Mouse (Mus musculus): ENCODE results near the gene Fabp2.
A peak's percentile ranks its signal among the peaks of the same experiment; 100 is the strongest.
"Not testable (repeated sequence)": the region's sequence is repeated elsewhere in the genome, so short reads cannot be mapped to it uniquely, and the experiment has no call there.

Fabp2 gene

GRCm38 (mm10) chr3:122920572-122921435, 25.9 kb downstream of the Fabp2 start:
- DNase-seq (ENCODE audit: low read depth): no peak

- DNase-seq (ENCODE audit: low read depth): no peak
Measured at GRCm38 (mm10) chr3:122921676-122922527, 27.0 kb downstream of the Fabp2 start.

- no peak for DNase-seq (ENCODE audit: low read depth)
Measured at GRCm38 (mm10) chr3:122923147-122923546, 28.3 kb downstream of the Fabp2 start.

- DNase-seq (ENCODE audit: low read depth): peak; percentile 93
Measured at GRCm38 (mm10) chr3:122924009-122924914, 29.4 kb downstream of the Fabp2 start, which contains the start of gene 1810037I17Rik. 1810037I17Rik (plus strand) TSS chr3:122924203.

GRCm38 (mm10) chr3:122929723-122930122, 34.9 kb downstream of the Fabp2 start:
- DNase-seq (ENCODE audit: low read depth): no peak

- DNase-seq (ENCODE audit: low read depth): no peak
Measured at GRCm38 (mm10) chr3:122932466-122932865, 37.6 kb downstream of the Fabp2 start.

GRCm38 (mm10) chr3:122937176-122937575, 42.3 kb downstream of the Fabp2 start:
- DNase-seq (ENCODE audit: low read depth): not testable (repeated sequence)

GRCm38 (mm10) chr3:122939215-122939614, 44.3 kb downstream of the Fabp2 start:
- peak; percentile 67 for DNase-seq (ENCODE audit: low read depth)

- DNase-seq (ENCODE audit: low read depth): no peak
Measured at GRCm38 (mm10) chr3:122943387-122943890, 48.6 kb downstream of the Fabp2 start.

Data from induced T-regulatory cell, adult 2 months (primary cell).